Mouse (Mus musculus) forebrain, embryonic 10.5 days (tissue): ENCODE results near the gene Gm40193. TPM values are rescaled to one million over a fixed set of nuclear protein-coding genes. Genes with fewer than 3 reads are reported as not detected.

Source experiments
- DNase-seq: peaks from one replicate; pipeline ENCODE4 v3.0.0-alpha.2; 2017; ENCODE audit warnings: low spot score; ENCODE audit errors: extremely low spot score
- H3K27ac ChIP-seq: fragments of 300-500 bp; sonication (generic); 2 replicates; pipeline ENCODE4 v1.5.1; 2016; ENCODE audit warnings: mild to moderate bottlenecking
- H3K27me3 ChIP-seq: fragments of 300-500 bp; sonication (generic); 2 replicates; pipeline ENCODE4 v1.6.1; 2016; ENCODE audit warnings: mild to moderate bottlenecking; ENCODE audit not compliant: poor library complexity, severe bottlenecking
- H3K36me3 ChIP-seq: fragments of 300-500 bp; sonication (generic); replicated peaks from 2 replicates; pipeline ENCODE4 v1.6.1; 2016; ENCODE audit warnings: mild to moderate bottlenecking, moderate library complexity
- H3K4me1 ChIP-seq: fragments of 300-500 bp; sonication (generic); 2 replicates; pipeline ENCODE4 v1.6.1; 2016
- H3K4me3 ChIP-seq: fragments of 300-500 bp; sonication (generic); 2 replicates; pipeline ENCODE4 v1.5.1; 2016; ENCODE audit warnings: mild to moderate bottlenecking, moderate library complexity
- H3K9me3 ChIP-seq: fragments of 300-500 bp; sonication (generic); 2 replicates; pipeline ENCODE4 v1.6.1; 2016; ENCODE audit warnings: mild to moderate bottlenecking, moderate library complexity
- WGBS: fragments of 180-500 bp; shearing (Covaris S2); methylation state at CpG from one replicate; pipeline ENCODE4 v1.1.7; 2016; 5-methylcytosine and 5-hydroxymethylcytosine counted together
- polyA plus RNA-seq: library from polyadenylated mRNA; unstranded; fragments of >200 nt; fragmentation: Nextera tagmentation; extraction: Ambion mirVana; gene quantifications from 2 replicates; pipeline ENCODE4 v1.2.1, GENCODE M21; 2016

Gm40193 gene
- polyA plus RNA-seq, 1 experiment from 2014 or later, result not detected

DNA sequence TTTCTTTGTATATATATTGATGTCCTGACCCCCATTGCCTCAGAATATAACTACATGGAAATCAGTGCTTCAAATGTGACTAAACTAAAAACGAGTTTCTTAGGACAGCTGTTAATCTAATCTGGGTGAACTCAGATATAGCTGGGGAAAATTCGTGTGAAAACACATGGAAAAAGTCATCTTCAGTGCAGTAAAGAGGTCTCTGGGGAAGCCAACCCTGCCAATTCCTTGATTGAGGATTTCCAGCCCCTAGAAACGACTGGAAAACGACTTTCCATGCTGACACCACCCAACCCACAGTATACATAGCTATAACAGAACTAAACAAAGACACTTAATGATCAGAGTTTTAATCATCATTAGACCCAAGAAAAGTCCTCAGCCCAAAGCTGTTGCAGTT lies 44.9 kb downstream of the Gm40193 start:
- 70% methylated on average over 4 of the region's 4 CpGs for WGBS
- Histone ChIP-seq H3K9me3 (peaks cover 5% of the 10 kb centered on the region), H3K4me3 (no peak overlapping the region), H3K27ac (no peak overlapping the region), H3K36me3 (no peaks in the 10 kb centered on the region), H3K4me1 (no peaks in the 10 kb centered on the region), H3K27me3 (no peaks in the 10 kb centered on the region)
- no peak for DNase-seq

DNA sequence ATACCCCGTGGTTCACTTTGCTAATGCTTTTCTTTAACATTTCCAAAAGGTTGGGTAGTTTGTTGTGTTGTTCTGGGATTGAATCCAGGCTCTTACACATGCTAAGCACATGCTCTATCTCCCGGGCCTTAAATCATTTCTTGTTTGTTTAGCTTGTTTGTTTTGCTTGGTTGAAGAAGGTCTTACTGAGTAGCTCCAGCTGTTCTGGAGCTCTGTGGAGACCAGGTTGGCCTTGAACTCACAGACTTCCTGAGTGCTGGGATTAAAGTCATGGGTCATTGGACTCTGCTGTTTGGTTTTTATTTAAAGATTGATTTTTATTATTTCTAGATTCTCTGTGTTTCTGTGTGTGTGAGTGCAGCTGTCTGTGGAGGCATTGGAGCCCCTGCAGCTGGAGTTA lies 47.2 kb downstream of the Gm40193 start:
- H3K27ac ChIP-seq, result no peak overlapping the region
- H3K9me3 ChIP-seq, result no peaks in the 10 kb centered on the region
- H3K4me1 ChIP-seq, result no peaks in the 10 kb centered on the region
- H3K4me3 ChIP-seq, result no peak overlapping the region
- no peaks in the 10 kb centered on the region for H3K27me3 ChIP-seq
- DNase-seq, result no peak
- WGBS, result 69% methylated on average over 2 of the region's 2 CpGs
- no peaks in the 10 kb centered on the region for H3K36me3 ChIP-seq

Other genes starting within 250 kb of the Gm40193 start
- gene Alox12e, start 210.3 kb downstream of the Gm40193 start, polyA plus RNA-seq, result not detected in 2 replicates
- 0.10 and 0.29 TPM in 2 replicates for gene Alox15, start 180.9 kb downstream of the Gm40193 start, polyA plus RNA-seq
- gene Pelp1, start 122.9 kb downstream of the Gm40193 start, polyA plus RNA-seq, result 56.2 and 58.8 TPM in 2 replicates
- gene Arrb2, start 100.3 kb downstream of the Gm40193 start, polyA plus RNA-seq, result 31.4 and 32.9 TPM in 2 replicates
- gene Med11, start 81.0 kb downstream of the Gm40193 start, polyA plus RNA-seq, result 43.5 and 44.5 TPM in 2 replicates
- gene Zmynd15, start 73.5 kb downstream of the Gm40193 start, polyA plus RNA-seq, result 0.14 and 0.38 TPM in 2 replicates
- 0.40 and 0.47 TPM in 2 replicates for gene Cxcl16, start 73.0 kb downstream of the Gm40193 start, polyA plus RNA-seq
- 0.52 and 0.82 TPM in 2 replicates for gene Tm4sf5, start 27.7 kb downstream of the Gm40193 start, polyA plus RNA-seq
- gene Vmo1, start 18.3 kb downstream of the Gm40193 start, polyA plus RNA-seq, result 0.22 TPM in 1 of 2 replicates, not detected in the other
- gene Gltpd2, start 13.7 kb downstream of the Gm40193 start, polyA plus RNA-seq, result 0.15 and 0.54 TPM in 2 replicates
- gene Psmb6, start 7.6 kb downstream of the Gm40193 start, polyA plus RNA-seq, result 1,074 and 1,112 TPM in 2 replicates
- gene Pld2, start 7.1 kb upstream of the Gm40193 start, polyA plus RNA-seq, result 2.7 and 3.1 TPM in 2 replicates
- gene Mink1, start 29.9 kb upstream of the Gm40193 start, polyA plus RNA-seq, result 12.5 and 12.7 TPM in 2 replicates
- not detected in 2 replicates for gene 4930544D05Rik, start 82.9 kb upstream of the Gm40193 start, polyA plus RNA-seq
- gene Chrne, start 86.3 kb upstream of the Gm40193 start, polyA plus RNA-seq, result not detected in 2 replicates
- 0.56 and 1.00 TPM in 2 replicates for gene Gp1ba, start 106.2 kb upstream of the Gm40193 start, polyA plus RNA-seq
- 71.3 and 79.9 TPM in 2 replicates for gene Rnf167, start 114.3 kb upstream of the Gm40193 start, polyA plus RNA-seq
- gene Slc25a11, start 114.5 kb upstream of the Gm40193 start, polyA plus RNA-seq, result 138 TPM in 2 replicates
- gene Pfn1, start 121.7 kb upstream of the Gm40193 start, polyA plus RNA-seq, result 1,843 and 1,871 TPM in 2 replicates
- gene Eno3, start 124.3 kb upstream of the Gm40193 start, polyA plus RNA-seq, result 33.4 and 44.7 TPM in 2 replicates
- gene Spag7, start 136.5 kb upstream of the Gm40193 start, polyA plus RNA-seq, result 176 and 181 TPM in 2 replicates
- 7.4 and 9.1 TPM in 2 replicates for gene Camta2, start 155.2 kb upstream of the Gm40193 start, polyA plus RNA-seq
- gene Inca1, start 167.2 kb upstream of the Gm40193 start, polyA plus RNA-seq, result 0.63 and 1.1 TPM in 2 replicates
- gene Kif1c, start 167.6 kb upstream of the Gm40193 start, polyA plus RNA-seq, result 1.5 and 1.8 TPM in 2 replicates
- gene Zfp3, start 231.3 kb upstream of the Gm40193 start, polyA plus RNA-seq, result 7.4 and 7.5 TPM in 2 replicates